Mouse (Mus musculus) liver, adult 2 months (tissue): ENCODE results near the gene Lrrc17. TPM values are rescaled to one million over a fixed set of nuclear protein-coding genes. Genes with fewer than 3 reads are reported as not detected.

ENCODE experiments used
- DNase-seq: peaks from one replicate; pipeline ENCODE4 v3.0.0-alpha.2; 2011; ENCODE audit warnings: low read depth, low spot score; ENCODE audit errors: extremely low read depth
- H3K27ac ChIP-seq: fragments of 200-500 bp; replicated peaks from 2 replicates; pipeline ENCODE4 v1.5.1; 2012; ENCODE audit warnings: low read depth, mild to moderate bottlenecking, control low read depth, inconsistent platforms, low read length; ENCODE audit not compliant: insufficient read depth
- H3K27me3 ChIP-seq: fragments of 200-500 bp; 2 replicates; pipeline ENCODE4 v1.6.1; 2012; ENCODE audit warnings: mild to moderate bottlenecking, moderate library complexity, low read length, inconsistent platforms; ENCODE audit not compliant: control insufficient read depth, insufficient read depth
- H3K36me3 ChIP-seq: fragments of 200-500 bp; 2 replicates; pipeline ENCODE4 v1.6.1; 2012; ENCODE audit warnings: low read length, inconsistent platforms; ENCODE audit not compliant: control insufficient read depth, insufficient read depth
- H3K4me1 ChIP-seq: fragments of 200-500 bp; 2 replicates; pipeline ENCODE4 v1.6.1; 2011; ENCODE audit warnings: low read length; ENCODE audit not compliant: control insufficient read depth, insufficient read depth
- H3K4me3 ChIP-seq: fragments of 200-500 bp; 2 replicates; pipeline ENCODE4 v1.5.1; 2011; ENCODE audit warnings: low read depth, mild to moderate bottlenecking, control low read depth, low read length, moderate library complexity; ENCODE audit not compliant: insufficient read depth
- H3K79me2 ChIP-seq: fragments of 200-500 bp; 2 replicates; pipeline ENCODE4 v1.6.1; 2012; ENCODE audit warnings: inconsistent platforms, mild to moderate bottlenecking, low read length, moderate library complexity; ENCODE audit not compliant: control insufficient read depth, insufficient read depth
- H3K9ac ChIP-seq: fragments of 200-500 bp; 2 replicates; pipeline ENCODE4 v1.6.1; 2012; ENCODE audit warnings: low read depth, mild to moderate bottlenecking, control low read depth, inconsistent platforms, low read length
- CTCF ChIP-seq: fragments of 200-500 bp; IDR thresholded peaks from 2 replicates; pipeline ENCODE4 v1.5.1; 2011; ENCODE audit warnings: low read depth, low read length, control low read depth
- POLR2A ChIP-seq: fragments of 200-500 bp; IDR thresholded peaks from 2 replicates; pipeline ENCODE4 v1.6.1; 2011; ENCODE audit warnings: low read length, control low read depth; ENCODE audit not compliant: insufficient read depth; ENCODE audit errors: extremely low read depth
- WGBS: fragments of 180-500 bp; shearing (Covaris S2); methylation state at CpG from one replicate; pipeline ENCODE4 v1.1.7; 2018; 5-methylcytosine and 5-hydroxymethylcytosine counted together
- polyA plus RNA-seq: library from polyadenylated mRNA; depleted of rRNA; stranded (reverse); fragments of >200 nt; gene quantifications from 2 replicates; pipeline ENCODE4 v1.2.3, GENCODE M21; 2012
- total RNA-seq: library from RNA; depleted of rRNA; stranded (reverse); fragments of >200 nt; gene quantifications from 2 replicates; pipeline ENCODE4 v1.2.3, GENCODE M21; 2014

Gene Lrrc17
- total and polyA plus RNA-seq, 2 experiments = 0.10 to 0.37 TPM

GRCm38 (mm10) chr5:21528068-21528842, 15.1 kb upstream of the Lrrc17 start:
- Histone ChIP-seq H3K79me2 (no peaks in the 10 kb centered on the region), H3K4me3 (no peak overlapping the region), H3K36me3 (no peaks in the 10 kb centered on the region), H3K9ac (no peak overlapping the region), H3K4me1 (no peaks in the 10 kb centered on the region), H3K27me3 (no peaks in the 10 kb centered on the region), H3K27ac (peak overlapping the region; percentile 34)
- 84% methylated on average over 15 of the region's 15 CpGs for WGBS
- TF ChIP-seq CTCF = no peak
- no peak for TF ChIP-seq POLR2A
- peak; percentile 16 for DNase-seq

- Histone ChIP-seq H3K9ac (no peak overlapping the region), H3K4me3 (no peak overlapping the region), H3K79me2 (no peaks in the 10 kb centered on the region), H3K27ac (no peak overlapping the region), H3K36me3 (no peaks in the 10 kb centered on the region), H3K4me1 (no peaks in the 10 kb centered on the region), H3K27me3 (no peaks in the 10 kb centered on the region)
- no peak for DNase-seq
- 84% methylated on average over 8 of the region's 8 CpGs for WGBS
- no peak for TF ChIP-seq POLR2A
- no peak for TF ChIP-seq CTCF
These were observed 14.1 kb upstream of the Lrrc17 start for GRCm38 (mm10) chr5:21529110-21529720.

DNA sequence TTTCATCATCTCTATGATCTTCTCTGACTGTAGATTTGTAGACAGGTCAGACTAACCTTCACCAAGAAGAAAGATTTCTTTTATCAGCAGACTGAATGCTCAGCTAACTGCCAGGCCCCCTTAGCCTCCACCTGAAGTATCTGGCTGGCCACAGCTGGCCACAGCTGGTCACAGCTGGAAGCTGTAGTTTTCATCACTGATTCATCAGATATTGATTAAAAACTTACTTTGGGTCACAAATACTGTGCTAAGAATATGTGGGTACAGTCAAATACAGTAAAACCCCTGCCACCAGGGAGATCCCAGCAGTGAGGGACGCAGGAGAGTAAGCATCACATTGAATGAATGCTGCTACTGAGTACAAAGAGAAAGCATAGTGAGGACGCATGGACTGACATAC, 11.2 kb upstream of the Lrrc17 start:
- no peaks in the 10 kb centered on the region for H3K4me1 ChIP-seq
- no peaks in the 10 kb centered on the region for H3K27me3 ChIP-seq
- H3K4me3 ChIP-seq = no peak overlapping the region
- TF ChIP-seq CTCF = no peak
- TF ChIP-seq POLR2A = no peak
- H3K79me2 ChIP-seq = no peaks in the 10 kb centered on the region
- no peak overlapping the region for H3K27ac ChIP-seq
- 92% methylated on average over 2 of the region's 2 CpGs for WGBS
- DNase-seq = no peak
- no peaks in the 10 kb centered on the region for H3K36me3 ChIP-seq
- H3K9ac ChIP-seq = no peak overlapping the region

- Histone ChIP-seq H3K9ac (no peak overlapping the region), H3K36me3 (no peaks in the 10 kb centered on the region), H3K27me3 (no peaks in the 10 kb centered on the region), H3K27ac (no peak overlapping the region), H3K79me2 (no peaks in the 10 kb centered on the region), H3K4me1 (no peaks in the 10 kb centered on the region), H3K4me3 (no peak overlapping the region)
- DNase-seq = no peak
- TF ChIP-seq CTCF (no peak), POLR2A (no peak)
- WGBS = 81% methylated on average over 5 of the region's 5 CpGs
These were observed 10.4 kb upstream of the Lrrc17 start for GRCm38 (mm10) chr5:21532921-21533320.

DNA sequence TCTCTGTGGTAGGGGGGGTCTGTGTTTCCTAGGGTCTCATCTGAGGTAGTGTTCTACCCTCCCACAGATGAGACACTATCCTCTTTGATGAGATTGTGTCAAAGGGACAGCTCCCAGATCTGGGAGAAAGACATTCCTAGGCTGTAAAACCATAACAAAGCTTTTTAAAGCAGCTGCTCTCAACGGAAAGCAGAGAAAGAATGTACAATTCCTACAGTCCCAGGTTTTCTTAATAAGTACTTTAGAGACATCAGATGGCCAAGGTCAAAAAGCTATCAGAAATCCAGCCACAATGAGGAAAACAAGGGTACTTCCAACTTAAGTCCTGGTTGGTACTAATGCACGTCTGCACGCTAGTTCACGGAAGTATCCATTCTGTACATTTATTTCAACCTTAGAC, 1.1 kb upstream of the Lrrc17 start:
- Histone ChIP-seq H3K79me2 (no peaks in the 10 kb centered on the region), H3K4me1 (no peaks in the 10 kb centered on the region), H3K4me3 (no peak overlapping the region), H3K36me3 (no peaks in the 10 kb centered on the region), H3K9ac (no peak overlapping the region), H3K27me3 (no peaks in the 10 kb centered on the region), H3K27ac (no peak overlapping the region)
- no peak for DNase-seq
- WGBS = 87% methylated on average over 4 of the region's 4 CpGs
- TF ChIP-seq POLR2A (no peak), CTCF (no peak)

GRCm38 (mm10) chr5:21544821-21545220, 1.5 kb downstream of the Lrrc17 start:
- no peak overlapping the region for H3K9ac ChIP-seq
- TF ChIP-seq CTCF = no peak
- no peak for TF ChIP-seq POLR2A
- no peaks in the 10 kb centered on the region for H3K79me2 ChIP-seq
- H3K4me1 ChIP-seq = no peaks in the 10 kb centered on the region
- WGBS = 82% methylated on average over 3 of the region's 3 CpGs
- no peaks in the 10 kb centered on the region for H3K36me3 ChIP-seq
- no peak overlapping the region for H3K27ac ChIP-seq
- DNase-seq = no peak
- H3K27me3 ChIP-seq = no peaks in the 10 kb centered on the region
- no peak overlapping the region for H3K4me3 ChIP-seq
